Mouse (Mus musculus) mouse trophoblast stem cell (cell line): ENCODE measurements around the gene Rgs14.

Source experiments
- in situ Hi-C, 2 experiments: fragments of 300-500 bp; cut with MseI, MboI; formaldehyde crosslinking; loops; 2 replicates in 1 of 2; 3 replicates in 1 of 2; pipeline ENCODE4 v1.15.1; 2025

Gene Rgs14

DNA sequence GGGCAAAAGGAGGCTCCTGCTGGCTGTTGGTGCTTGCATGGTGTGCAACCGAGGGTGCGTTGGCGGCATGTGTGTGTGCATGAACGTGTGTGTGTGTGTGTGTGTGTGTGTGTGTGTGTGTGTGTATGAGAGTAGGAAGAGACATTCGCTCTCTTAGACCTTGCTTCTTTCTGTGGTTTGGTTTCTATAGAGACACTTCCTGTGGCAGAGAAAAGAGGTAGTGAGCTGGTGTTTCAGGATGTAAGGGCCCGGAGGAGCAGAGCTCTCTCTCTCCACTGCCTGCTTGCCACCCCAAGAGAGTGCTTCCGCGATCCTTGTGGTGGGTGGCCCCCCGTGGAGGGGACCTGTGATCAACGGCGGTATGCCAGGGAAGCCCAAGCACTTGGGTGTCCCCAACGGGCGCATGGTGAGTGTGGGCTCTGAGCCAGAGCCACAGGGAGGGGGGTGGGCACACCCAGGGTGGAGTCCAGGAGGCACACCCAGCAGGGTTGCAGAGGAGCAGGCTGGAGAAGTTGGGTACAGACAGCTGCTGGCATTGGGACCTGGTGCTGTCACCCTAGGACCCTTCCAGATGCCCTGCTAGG, at the start of gene Rgs14:
TSS of gene Rgs14 (plus strand) at position 202 of the 584 bp plus-strand sequence.
- in situ Hi-C loops = no loop called here

DNA sequence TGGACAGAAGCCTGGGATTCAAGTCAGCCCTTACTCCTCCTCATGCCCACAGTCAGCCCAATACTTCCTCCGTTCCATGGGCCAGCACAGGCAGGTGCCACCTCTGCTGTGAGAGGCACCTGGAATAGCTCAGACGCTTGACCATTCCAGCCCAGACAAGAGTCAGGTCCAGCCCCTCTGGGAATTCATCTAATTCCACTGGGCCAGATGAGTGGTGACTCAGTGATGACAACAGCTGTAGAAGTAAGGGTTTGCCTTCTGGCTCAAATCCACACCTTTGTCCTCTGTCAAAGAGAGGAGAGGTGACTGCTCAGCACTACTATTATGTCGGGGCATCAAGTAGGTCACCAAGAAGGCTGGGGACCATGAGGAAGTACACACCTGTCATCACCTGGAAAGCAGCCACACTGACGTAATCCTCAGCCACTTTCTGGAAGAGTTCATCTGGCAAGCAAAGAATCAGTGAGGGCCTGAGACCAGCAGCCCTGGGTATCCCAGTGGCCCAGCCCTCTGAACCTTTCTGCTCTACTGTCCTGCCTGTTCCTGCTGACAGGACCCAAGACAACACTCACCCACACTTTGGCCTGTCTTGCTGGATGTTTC, 49.5 kb upstream of the Rgs14 start, which contains the start of gene Prelid1:
TSS of gene Prelid1 (plus strand) at position 570 of the 603 bp plus-strand sequence.
- in situ Hi-C loops = no loop called here

DNA sequence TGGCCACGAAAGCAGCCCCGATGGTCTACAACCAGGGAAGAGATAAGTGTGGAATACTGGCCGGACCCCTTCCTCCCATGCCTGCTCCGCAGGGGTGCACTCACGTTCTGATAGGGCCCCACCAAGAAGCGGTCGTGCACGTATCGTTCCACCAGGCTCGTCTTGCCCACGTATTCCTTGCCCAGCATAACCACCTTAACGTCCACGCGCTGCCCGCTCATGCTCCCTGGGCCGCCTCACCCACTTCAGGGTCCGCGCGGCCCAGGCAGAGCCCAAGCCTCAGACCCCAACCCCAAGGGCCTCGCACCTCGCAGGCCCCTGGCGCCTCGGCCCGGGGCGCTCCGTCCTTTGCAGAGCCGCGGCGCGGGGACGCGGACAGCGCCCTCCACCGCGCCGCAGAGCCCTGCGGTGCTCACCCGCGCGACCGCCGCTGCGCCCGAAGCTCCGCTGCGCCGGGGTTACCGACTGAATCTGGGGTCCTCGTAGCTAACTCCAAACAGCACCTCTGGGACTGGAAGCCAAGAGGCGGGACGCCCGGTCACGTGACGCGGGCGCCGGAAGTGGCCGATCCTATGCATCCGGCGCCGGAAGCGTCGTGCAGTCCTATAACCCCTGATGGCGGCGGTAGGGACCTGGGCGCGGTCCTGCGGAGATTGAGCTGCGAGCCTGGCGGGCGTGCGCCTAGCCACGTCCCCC, 48.0 kb upstream of the Rgs14 start, which contains the start of gene Rab24:
TSS of gene Rab24 (minus strand) at position 513 of the 696 bp plus-strand sequence.
- in situ Hi-C loops = no loop called here

DNA sequence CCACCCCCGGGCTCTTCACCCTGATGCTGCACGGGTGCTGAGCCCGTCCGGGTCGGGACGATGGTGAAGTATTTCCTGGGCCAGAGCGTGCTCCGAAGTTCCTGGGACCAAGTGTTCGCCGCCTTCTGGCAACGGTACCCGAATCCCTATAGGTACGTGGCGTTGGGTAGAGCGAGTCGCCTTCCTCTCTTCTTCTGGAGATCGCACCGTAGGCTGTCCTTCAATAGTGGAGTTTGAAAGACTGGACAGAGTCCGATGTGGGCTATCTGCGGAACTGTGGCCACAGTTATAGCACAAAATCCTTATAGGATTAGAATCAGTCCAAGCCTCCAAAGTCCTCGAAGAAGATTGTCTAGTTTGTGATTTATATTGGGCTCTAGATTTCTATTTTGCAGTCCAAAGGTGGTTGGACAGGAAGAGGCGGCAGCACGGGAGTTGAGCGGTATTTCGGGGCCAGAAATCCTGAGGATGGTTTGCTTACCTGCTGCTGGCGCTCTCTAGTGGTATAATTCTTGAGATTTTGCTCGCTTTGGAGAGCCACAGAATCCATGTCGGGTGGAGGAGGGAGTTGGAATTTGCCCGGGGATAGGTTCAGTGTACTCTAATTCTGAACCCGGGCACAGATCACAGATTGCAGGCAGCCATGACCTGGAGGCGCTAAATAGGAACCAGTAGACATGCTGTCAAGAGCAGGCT, 47.3 kb upstream of the Rgs14 start:
- in situ Hi-C loops = no loop called here

DNA sequence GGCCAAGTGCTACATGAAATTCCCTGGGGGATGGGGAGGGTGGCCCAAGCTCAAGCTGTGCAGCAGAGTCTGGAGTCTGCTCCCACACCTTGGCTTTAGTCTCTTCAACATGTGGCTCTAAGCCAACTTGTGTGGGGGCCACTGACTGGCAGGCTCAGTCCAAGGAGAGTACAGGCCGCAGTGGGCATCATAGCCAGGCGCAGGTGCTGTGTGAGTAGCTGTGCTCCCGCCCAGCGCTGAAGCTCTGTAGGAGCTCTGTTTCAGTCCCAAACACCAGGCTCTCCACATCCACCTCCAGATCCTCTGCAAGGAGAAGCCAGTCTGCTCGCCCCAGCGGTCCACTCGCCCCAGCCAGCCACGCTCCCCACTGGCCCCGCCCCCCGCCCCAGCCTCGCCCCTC, 43.9 kb upstream of the Rgs14 start:
- in situ Hi-C loops = no loop called here

DNA sequence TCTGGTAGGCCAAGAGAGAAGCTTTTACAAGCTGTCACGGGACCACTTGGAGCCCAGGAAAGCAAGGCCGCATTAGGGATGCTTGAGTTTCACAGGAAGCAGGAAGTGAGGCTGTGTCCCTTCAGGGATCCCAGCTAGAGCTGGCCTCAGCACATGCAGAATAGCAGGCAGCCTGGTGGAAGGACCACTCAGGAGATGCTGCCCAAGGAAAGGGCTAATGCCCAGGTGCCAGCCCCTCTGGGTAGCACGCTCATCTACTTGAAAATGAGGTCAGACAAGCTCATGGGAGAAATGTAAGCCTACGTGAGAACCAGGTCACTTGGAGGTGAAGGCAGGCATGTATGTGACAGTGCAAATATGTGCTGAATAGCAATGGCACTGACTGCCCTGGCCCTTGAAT, 42.4 kb upstream of the Rgs14 start:
- in situ Hi-C loops = no loop called here

DNA sequence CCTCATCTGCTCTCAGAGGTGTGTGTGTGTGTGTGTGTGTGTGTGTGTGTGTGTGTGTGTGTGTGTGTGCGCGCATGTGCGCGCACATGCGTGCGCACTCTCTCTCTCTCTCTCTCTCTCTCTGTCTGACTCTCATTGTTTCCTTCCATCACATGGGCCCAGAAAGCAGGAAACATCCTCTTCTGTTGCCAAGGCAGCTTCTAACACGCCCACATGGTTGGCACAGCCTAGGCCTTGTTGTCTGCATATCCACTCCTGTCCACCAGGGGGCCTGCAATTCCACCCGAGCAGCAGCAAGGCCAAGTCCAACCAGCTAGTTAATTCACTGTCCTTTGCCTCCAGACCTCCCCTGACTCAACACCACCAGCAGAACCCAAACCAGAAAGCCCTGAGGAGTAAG, 41.9 kb upstream of the Rgs14 start:
- in situ Hi-C loops = no loop called here

DNA sequence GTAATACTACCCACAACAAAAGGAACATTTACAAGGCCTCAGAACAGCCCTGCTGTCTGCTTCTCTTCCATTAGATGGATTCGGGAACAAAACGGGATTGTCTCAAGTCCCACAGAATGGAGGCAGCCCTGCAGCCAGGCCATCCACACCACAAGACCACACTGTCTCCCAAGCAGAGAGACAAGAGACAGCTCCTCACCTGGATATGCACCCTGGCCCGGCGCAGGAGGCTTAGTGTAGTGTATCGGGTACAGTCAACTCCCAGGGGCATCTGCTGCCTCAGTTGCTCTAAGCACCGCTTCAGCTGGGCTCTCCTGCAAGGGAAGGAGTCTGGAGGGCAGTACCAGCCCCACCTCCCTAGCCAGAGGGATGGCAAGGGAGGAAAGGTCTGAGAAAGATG, 41.4 kb upstream of the Rgs14 start:
- in situ Hi-C loops = no loop called here

DNA sequence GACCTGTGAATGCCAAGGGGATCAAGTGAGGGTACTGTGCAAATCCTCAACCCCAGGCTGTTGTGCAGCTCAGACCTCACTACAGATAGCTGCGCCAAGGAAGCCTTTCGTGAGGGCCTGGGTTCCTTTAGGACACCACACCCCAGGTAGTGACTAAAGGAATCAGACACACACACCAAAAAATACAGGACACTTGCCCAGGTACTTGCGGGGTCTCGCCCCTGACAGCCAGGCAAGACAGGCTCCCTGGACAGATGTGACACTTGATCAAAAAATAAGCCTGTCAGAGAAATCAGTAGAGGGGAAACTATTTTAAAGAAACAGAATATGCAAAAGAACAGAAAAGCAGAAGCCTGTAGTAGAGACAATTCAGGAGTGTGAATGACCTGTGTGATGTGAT, 40.9 kb upstream of the Rgs14 start:
- in situ Hi-C loops = no loop called here

DNA sequence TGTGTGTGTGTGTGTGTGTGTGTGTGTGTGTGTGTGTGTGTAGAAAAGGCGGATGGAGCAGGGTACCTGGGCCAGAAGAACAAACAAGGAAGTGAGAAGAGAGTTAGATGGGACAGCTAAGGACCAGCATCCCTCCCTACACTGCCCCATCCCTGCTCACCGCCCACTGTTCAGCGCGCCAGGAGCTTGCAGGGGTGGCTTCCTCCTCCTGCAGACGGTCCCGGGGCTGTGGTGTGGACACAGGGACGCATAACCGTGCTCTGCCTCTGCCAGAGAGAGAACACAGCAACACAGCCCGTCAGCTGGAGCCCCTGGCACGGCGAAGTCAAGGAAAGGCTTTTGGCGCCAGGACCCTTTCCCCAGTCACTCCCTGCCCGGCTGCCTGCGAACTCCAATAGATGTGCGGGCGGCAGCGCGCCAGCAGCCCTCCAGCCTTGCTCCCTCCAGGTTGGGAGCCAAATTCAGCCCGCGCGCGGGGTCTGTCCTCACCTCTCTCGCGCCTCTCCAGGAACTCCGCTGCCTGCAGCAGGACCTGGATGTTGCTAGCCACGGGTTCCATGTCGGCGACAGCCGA, 40.3 kb upstream of the Rgs14 start:
- in situ Hi-C loops = no loop called here

DNA sequence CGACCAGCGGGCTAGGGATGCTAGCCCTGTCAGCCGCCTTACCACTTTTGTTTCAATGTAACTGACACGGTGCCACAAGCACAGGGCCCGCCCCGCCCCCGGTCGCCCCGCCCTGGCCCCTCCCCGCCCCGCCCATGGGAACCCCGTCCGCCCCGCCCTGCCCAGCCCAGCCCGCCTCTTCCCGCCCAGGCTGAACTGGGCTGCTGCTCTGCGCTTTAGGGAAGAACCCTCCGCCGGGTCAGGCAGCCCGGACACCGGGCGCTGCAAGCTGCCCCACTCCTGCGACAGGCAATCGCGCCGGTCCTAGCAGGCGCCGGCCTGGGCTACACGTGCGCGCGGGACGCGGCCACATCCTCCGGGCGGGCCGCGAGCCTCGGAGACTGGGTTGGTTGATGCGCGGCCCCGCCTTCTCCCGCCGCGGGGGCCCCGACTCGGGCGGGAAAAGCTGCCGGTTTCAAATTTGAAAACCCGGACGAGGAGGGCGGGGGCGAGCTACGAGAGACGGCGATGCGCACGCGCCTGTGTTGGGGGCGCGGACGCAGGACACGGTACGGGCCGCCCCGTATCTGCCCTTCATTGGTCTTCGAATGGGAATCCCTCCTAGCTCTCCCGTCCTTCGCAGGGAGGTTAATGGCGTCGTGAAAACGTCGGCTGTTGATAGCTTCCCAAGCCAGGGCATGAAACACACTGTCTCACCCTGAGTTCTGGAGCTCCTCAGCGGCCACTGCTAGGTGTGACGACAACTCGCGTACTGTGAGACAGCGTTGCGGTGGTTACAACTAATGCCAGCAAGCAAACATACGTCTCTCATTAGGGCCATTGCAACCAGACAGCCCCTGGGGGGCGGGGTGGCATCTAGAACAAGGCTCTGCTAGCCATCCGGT, 39.6 kb upstream of the Rgs14 start, which contains the start of gene Mxd3:
TSS of gene Mxd3 (minus strand) at position 141 of the 884 bp plus-strand sequence.
- in situ Hi-C loops = no loop called here

DNA sequence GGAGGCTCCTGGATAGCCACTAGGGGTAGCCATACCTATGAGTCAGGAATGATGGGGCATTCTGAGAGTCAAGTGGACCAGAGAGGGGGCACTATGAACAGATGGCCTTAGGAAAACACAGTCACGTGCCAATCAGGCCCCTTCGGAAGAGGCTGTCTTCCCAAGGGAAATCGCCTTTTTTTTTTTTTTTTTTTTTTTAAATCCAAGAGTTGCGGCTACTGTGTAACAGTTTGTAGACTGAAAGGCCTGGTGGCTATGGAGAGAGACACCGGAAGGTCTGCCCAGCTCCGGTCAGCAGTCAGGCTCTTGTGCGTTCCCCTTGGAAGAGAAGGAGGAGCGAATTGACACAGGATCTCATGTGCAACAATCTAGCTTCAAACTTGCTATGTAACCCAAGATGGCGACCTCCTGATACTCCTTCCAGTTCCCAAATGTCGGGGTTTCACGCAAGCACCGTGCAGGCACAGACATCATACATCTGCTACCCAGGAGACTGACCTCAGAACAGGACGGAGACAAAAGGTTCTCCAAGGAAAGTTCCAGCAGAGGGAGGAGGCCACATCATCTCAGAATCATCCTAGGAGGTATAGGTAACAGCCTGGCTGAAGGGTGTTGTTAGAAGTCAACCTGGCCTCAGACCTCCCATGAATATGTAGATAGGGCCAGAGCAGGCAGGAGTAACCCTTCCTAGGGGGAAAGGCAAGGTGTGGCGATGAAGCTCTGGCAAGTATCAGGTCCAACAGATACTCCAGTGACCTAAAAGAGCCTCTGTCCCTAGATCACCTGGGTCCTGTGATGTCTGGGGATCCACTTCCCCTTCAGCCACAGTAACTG, 38.7 kb upstream of the Rgs14 start:
- in situ Hi-C loops = no loop called here

DNA sequence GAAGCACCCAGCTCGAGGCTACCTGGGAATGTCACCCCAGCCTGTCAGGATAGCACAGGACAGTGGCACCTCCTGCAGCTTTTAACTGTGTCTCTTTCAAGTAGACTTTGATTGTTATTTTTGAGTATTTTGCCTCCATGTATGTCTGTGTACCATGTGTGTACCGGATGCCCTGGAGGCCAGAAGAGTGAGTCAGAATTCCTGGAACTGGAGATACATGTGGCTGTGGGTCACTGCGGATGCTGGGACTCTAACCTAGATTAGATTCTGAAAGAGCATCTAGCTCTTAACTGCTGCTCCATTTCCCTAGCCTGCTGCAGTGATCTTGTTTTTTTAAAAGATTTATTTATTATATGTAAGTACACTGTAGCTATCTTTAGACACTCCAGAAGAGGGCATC, 37.2 kb upstream of the Rgs14 start:
- in situ Hi-C loops = no loop called here

DNA sequence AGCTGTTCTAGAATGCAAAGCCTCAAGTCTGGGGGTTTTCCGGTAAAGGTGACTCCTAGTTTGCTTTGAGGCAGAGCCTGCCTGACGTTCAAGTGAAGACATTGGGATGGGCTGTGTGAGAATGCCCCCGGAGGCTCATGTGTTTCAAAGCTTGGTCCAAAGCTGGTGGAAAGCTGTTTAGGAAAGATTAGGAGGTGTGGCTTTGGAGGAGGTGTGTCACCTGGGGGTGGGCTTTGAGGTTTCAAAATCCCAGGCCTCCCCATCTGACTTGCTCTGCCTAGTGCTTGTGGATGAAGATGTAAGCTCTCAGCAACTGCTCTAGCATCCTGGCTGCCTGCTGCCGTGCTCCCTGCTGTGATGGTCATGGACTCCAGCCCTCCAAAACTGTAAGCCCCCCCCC, 33.8 kb upstream of the Rgs14 start:
- in situ Hi-C loops = no loop called here

DNA sequence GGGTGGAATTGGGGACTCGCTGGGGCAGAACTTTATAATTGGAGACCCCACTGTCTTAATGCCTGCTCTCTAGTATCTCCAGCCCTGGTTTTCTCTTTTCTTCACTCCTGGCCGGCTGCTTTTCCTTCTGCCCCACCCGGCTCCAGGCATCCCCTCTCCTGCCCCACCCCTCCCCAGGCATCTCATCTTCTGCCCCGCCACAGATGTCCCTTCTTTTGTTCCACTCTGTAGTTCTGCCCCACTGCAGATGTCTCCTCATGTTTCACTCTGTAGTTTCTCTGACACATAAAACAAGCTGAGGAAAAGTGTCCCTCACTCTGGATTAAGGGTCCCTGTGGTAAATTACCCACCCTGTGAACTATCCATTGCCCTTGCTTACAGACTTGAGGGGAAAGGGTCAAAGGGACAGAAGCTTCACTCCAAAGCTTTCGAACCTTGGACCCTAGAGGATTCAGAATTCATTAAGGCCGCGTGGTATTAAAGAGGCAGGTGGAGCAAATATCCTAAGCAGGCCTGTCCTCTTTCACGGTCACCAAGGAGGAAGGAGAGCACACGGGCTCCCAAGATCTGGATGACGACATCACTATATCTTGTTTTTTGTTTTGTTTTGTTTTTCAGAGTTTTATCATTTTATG, 32.1 kb upstream of the Rgs14 start:
- in situ Hi-C loops = no loop called here

DNA sequence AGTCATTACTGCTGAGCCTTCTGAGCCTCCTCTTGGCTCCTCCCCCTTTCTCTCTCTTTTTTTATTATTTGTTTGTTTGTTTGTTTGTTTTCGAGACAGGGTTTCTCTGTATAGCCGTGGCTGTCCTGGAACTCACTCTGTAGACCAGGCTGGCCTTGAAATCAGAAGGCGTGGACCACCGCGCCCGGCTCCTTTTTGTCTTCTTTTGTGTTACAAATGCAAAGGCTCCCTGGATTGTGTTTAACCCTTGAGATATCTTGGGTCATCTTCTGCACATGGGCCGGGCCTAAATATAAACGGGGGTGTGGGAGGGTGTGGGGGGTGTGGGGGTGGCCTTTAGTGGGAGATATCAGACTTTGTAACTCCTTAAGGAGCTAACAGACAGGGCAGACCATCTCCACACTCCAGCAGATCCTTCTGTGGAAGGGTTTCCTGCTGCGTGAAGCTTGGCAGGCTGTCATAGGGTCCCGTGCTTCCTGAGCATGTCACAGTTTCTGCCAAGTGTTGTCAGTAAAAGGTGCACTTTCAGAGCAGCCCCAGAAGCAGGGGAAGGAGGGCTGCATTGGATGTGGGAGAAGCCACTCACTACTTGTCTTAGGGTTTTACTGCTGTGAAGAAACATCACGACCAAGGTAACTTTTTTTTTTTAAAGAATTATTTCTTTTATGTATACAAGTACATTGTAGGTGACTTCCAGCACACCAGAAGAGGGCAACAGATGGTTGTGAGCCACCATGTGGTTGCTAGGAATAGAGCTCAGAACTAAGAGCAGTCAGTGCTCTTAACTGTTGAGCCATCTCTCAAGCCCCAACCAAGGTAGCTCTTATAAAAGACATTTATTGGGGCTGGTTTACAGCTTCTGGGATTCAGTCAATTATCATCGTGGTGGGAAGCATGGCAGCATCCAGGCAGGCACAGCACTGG, 31.1 kb upstream of the Rgs14 start:
- in situ Hi-C loops = no loop called here

DNA sequence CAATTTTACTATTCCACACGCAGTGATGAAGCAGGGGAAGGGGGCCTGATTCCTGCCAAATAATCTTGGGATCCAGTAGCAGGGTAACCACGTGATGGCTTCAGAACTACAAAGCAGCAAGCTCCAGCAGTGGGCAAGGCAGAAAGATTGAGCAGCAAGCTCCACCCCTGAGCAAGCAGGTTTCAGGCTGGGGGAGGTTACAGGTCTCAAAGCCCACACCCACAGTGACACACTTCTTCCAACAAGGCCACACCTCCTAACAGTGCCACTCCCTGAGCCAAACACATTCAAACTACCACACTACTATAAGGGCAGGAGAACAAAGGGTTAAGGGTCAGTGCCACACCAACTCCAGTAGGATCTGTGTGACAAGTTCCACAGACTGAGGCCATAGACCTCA, 30.3 kb upstream of the Rgs14 start:
- in situ Hi-C loops = no loop called here

DNA sequence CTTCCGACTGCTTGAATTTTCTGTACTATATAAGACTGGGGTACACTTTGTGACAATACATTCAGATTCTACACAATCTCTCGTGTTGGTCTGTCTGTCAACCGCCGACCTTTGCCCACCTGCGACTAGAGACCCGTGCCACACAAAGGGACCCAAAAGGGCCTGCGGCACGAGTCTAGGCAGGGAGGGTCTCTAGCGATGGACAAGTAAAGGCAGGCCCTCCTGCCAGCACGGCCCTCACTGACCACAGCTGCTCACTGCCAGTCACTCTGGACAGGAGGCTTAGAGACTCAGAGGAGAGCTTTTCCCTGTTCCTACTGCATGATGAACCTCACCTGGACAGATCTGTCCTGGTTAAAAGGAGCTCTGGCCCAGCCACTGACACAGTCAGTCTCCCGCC, 27.1 kb upstream of the Rgs14 start:
- in situ Hi-C loops = no loop called here

DNA sequence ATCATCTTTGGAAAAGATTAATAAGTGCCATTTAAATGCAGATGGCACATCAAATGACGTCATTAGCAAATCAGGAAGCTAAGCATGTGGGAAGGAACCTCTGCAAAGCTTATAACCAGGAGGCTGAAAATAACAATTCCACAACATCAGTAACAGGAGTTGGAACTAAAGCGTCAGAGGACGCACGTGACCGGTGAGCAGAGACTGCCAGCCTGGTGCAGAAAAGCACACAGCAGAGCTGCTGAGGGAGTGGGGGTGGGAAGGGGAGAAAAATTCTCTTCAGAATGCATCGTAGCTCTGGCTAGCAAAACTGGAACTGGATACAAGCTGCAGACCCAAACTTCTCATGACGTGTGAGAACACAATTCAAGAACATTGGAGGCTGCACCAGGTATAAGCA, 25.2 kb upstream of the Rgs14 start:
- in situ Hi-C loops = no loop called here
